Mouse (Mus musculus): ENCODE measurements at regions not wholly inside any gene's neighbourhood (a gene's known extent, or its start where the extent isn't known, plus 50 kb on each side); places are given as distances from the start of the nearest gene placed in this dataset.
A peak's percentile ranks its signal among the peaks of the same experiment; 100 is the strongest.

- no peak for DNase-seq (ENCODE audit: low spot score)
Measured at GRCm38 (mm10) chrX:47726285-47726684, 166.5 kb downstream of the Smarca1 start.

GRCm38 (mm10) chrX:47703080-47703479, 189.7 kb downstream of the Smarca1 start:
- peak; percentile 9 for DNase-seq (ENCODE audit: low spot score)

- DNase-seq (ENCODE audit: low spot score), result no peak
Measured at GRCm38 (mm10) chrX:47668778-47669177, 224.0 kb downstream of the Smarca1 start.

- no peak for DNase-seq (ENCODE audit: low spot score)
Measured at GRCm38 (mm10) chrX:47646523-47646922, 246.3 kb downstream of the Smarca1 start.

GRCm38 (mm10) chrX:47641191-47641590, 251.6 kb downstream of the Smarca1 start:
- peak; percentile 1 for DNase-seq (ENCODE audit: low spot score)

- DNase-seq (ENCODE audit: low spot score), result no peak
Measured at GRCm38 (mm10) chrX:47638831-47639316, 253.9 kb downstream of the Smarca1 start.

- no peak for DNase-seq (ENCODE audit: low spot score)
Measured at GRCm38 (mm10) chrX:47622881-47623613, 269.7 kb downstream of the Smarca1 start.

- no peak for DNase-seq (ENCODE audit: low spot score)
Measured at GRCm38 (mm10) chrX:47612364-47612763, 280.4 kb downstream of the Smarca1 start.
